Mouse (Mus musculus) heart, postnatal 4 days (tissue): ENCODE measurements around the gene Tspan6. TPM values are rescaled to one million over a fixed set of nuclear protein-coding genes. Genes with fewer than 3 reads are reported as not detected.

Source experiments
- DNase-seq: peaks from one replicate; pipeline ENCODE4 v3.0.0; 2021
- total RNA-seq, 2 experiments: library from RNA; stranded (reverse); gene quantifications; 2 replicates each; pipeline ENCODE4 v1.2.3; 2021

Tspan6 gene
- total RNA-seq: 10 to 100 TPM; 47.2 to 49.9 TPM

DNA sequence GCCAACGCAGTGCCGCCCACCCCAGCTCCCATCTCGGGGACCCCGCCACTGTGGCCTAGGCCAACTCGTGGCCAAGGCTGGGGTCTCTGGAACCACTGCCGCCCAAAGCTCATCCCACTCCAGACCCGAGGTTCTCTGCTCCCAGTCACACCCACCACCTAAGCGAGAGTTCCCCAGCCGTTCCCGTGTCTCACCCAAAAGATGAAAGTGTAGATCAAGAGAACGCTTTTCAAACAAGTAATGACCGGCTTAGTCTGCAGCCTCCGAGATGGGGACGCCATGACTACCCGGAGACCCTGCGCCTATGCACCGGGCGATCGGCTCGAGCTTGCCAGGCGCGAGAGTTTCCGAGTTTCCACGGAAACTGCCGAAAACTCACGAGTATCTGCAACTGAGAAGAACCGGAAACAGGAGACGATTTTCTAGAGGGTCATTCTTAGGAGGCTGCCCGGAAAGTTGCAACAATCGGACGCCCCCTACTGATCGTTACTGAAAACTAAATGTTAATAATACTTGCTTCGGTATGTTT, at the start of gene Tspan6:
Tspan6 (minus strand) TSS at position 416 of the 529 bp plus-strand sequence.
- peak; percentile 83 for DNase-seq

DNA sequence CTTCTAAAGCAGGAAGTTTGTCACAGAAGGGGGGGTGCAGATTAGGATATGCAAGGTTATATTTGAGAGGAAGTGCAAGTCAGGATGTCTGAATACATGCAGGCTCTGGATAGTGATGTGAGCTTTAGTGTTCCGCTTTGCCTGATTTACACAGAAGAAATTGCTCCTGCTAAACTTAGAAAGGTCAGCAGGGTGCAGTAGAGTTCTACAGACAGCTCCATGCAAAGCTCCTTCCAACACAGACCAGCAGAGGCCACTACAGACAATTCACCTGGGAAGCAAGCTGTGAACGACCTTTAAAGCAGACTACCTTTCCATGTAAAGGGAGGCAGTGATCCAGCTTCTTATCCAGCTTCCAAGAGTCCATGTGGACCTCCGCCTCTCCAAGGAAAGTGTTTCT, 49.2 kb upstream of the Tspan6 start:
- DNase-seq: peak; percentile 64

DNA sequence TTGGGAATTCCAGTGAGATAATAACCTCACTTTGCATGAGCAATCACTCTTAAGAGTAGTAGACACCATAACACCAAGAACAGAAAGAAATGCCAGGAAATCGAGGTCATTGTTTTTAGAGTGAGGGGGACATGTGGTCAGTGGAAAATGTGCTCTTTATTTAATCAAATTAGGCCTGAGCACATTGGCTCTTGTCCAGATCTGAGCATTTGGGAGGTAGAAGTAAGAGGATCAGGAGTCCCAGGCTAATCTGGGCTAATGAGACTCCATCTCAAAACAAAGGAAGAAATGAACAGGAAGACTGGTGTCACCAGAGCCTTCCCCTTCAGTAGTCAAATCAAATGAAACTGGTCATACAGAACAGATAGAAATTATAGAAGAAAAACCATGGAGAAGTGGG, 41.3 kb upstream of the Tspan6 start:
- DNase-seq: no peak

DNA sequence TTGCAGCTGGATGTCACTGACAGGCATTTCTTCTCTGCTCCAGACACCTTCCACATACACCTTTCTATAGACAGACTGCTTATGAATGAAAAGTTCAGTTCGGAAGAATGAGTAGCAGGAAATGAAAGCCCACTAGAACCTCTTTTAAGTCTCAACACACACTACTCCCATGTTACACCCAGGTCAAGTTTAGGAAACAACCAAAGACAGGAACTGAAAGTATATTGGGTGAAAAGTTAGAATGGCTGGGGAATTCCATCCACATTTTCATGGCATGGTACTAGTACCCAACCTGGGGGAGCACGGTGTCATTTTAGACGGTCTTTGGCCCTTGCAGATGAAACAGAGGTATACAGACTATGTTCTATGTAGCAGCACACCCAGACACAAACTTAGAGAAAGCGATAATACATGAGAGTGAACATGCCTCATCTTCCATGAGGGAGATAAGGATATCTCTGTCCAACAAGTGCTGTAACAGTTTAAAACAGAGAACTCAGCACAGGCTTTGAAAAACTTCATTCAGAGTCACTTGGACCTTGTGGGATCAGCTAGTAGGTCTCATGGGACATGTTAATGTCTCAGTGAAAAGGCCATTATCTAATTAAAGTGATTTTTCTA, 38.5 kb upstream of the Tspan6 start:
- DNase-seq: no peak

DNA sequence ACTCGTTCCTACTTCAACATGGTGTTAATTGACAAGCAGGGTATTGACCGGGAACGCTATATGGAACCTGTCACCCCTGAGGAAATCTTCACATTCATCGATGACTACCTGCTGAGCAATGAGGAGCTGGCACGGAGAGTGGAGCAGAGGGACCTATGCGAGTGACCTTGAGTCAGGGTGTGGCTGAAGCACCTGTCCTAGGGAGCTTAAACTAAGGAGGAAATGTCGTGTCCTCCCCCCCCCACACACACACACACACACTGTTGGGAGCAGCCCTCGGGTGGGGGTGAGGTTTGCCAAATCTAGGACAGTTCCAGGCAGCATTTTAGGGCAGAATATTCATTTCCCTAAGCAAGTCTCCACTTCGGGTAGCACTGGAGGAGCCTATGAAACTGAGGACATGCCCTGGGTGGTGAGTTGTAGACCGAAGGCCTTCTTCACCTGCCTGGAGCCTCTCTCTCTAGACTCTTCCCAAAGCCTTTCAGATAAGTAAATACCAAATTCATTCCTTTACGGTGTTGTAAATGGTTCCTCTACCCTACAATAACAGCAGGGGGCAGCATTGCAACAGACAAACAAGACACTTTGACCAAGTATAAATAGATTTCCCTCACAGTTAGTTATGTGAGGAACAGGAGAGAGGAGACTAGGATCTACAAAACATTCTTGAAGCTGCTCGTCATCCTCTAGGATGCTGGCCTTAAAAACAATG, 33.2 kb upstream of the Tspan6 start:
- peak; percentile 42 for DNase-seq

DNA sequence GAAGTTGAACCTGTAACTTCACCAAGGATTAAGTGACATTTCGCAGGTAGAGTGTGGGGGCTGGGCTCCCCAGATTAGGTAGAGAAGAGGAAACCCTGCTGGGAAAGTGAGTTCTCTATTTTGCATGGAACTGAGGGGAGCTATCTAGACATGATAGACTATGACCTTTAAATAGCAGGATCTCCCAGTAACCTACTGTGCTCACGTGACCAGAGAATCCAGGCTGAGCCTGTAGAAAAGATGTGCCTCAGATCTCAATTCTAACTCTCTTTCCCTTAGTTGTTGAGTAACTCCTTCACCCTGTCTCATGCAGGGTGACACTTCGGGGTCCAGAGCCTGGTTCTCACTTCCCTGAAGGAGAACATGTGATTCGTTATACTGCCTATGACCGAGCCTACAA, 28.5 kb upstream of the Tspan6 start:
- no peak for DNase-seq

DNA sequence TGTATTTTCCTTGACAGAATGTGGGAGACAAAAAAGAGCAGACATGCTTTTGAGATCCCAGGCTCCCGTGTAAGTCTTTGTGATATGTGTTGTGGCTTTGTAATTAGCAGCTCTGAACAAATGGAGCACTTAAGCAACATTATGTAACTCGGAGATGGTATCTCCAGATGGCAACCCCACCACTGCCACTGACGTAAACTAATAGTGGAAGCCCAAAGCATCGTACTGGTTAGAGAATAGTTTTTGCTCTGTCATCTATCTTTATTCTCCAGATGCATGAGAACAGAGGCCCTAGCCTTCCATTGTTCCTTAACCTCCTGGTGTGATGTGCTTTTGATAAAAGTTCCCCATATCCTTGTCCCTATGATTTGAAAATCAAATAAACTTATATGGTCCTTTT, 23.0 kb upstream of the Tspan6 start:
- no peak for DNase-seq

DNA sequence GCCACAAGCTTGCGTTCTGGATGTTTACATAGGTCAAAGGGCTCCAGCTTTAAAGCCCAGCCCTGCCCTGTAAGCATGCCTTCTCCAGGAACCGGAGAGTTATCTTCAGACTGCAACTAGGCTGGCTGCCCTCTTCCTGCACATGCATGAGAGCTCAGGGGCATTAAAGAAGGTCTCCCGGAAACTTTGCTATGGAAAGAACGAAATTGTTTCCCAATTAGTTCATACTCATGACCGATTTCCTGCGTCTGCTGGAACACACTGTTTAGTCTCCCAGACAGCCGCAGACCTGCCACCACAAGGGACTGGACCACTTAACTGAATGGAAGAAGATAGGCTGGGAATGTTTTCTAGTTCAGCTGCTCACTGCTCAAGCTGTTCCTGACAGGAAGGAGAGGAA, 16.0 kb upstream of the Tspan6 start:
- peak; percentile 12 for DNase-seq

DNA sequence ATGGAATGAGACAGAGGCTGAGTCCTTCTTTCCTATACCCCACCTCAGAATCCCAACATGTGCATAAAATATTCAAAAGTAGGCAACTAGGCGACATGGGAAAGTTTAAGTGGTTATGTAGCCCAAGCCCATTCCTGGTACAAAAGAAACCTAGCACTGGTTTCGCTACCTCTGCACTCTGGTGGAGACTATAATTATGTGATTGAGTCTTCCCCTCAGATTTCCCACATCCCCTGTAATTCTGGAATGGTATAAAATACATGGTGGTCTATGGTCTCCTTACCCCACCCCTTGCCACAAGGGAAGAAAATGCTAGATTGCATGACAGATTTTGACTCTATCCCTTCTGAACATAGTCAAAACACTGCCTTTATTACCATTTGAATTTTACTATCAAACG, 14.8 kb upstream of the Tspan6 start:
- DNase-seq: no peak

DNA sequence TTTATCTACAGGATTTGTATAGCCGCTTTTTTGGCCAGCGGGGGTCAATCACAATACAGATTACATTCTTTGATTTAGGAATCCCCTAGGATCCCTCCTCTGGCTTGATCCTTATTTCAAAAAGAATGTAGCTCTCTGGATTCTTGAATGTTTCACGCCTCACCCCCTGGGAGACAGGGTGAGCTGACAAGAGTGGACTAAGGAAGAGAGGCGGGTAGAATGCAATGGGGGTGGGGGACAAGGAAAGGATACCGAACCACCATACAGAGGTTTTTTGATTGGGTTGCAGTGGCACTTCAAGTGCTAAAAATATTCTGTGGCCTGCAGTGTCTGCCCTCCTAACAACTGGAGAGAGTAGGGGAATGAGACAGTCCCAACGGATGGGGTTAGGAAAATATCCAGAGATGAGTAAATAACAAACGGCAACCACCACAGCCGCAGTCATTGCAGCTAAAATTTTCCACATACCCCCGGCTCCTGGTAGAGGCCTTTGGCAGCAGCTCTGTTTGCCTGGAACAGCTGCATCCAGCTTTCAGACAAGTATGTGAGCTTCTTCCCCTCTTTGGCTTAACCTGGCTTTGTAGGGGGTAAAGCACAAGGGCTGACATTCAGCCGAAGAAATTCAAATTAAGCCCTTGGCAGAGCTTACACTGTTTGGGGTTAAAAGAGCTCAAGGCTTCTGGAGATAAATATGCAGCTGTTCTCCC, 13.3 kb upstream of the Tspan6 start:
- peak; percentile 21 for DNase-seq

DNA sequence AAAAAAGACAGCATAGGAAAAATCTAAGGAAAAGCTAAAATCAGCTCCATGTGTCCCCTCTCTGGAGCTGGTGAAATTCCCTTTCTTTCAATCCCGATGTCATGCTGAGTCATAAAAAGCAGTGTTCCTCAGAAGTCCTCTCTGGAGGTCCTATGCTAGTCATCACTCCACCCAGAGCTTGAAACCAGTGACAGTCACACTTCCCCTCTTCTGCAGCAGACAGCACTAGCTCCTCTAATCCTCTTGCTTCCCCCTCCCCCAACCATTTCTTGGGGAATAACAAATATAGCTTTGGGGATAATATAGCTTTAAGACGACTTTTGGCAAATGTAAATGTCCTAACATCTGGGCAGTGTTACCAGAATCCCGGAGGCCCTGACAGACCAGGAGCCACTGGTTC, 10.0 kb upstream of the Tspan6 start, which contains the start of gene Srpx2:
Srpx2 (plus strand) TSS at position 166 of the 400 bp plus-strand sequence.
- no peak for DNase-seq

DNA sequence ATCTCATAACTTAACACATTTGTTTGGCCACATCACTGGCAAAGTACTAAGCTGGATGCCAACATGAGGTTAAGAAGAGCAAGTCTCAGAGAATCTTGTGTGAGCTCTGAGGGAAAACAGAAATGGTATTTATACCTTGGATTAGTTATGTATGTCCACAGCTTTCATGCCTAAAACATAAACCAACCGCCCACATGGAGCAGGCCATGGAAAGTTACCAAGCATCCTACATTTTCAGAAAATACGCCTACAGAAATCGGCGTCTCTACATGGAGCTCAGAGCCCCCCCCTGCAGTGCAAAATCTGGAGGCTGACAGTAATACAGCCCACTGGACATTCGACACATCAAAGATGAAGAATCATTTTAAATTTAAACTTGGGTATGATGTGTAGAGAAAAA, 10.1 kb downstream of the Tspan6 start:
- no peak for DNase-seq

DNA sequence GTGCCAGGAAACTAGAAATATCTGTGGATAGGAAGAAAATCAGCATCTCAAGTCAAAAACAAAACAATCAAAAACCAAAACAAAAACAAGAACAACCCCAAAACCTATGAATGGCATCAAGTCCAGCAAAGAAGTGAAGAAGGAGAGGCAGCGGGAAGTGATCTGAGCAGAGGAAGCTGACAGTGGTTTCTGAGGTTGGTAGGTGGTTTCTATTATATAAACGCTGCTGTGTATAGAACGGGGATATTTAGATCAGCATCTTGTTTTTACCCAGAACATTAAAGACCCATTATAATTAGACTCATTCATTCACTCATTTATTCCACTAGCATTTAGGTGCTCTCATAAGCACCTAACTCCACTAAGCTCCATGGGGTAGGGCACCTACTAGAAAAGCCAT, 10.9 kb downstream of the Tspan6 start:
- no peak for DNase-seq

DNA sequence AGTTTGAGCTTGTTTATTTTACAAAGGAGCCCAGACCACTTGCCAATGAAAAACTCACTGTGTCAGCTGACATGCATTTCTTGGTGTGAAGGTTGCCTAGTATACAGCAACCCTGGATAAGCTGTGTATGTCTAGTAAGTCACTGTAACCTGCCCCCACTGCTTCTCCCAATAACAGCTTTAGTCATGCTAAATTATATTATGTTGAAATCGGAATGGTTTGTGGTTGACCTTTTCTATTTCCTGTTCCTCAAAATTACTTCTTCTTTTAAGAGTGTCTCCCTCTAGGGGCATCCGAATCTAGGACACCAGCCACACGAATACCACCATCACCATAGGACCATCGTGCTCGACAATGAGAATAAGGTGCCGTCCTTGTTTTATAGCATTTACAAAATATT, 28.5 kb downstream of the Tspan6 start:
- DNase-seq: no peak

DNA sequence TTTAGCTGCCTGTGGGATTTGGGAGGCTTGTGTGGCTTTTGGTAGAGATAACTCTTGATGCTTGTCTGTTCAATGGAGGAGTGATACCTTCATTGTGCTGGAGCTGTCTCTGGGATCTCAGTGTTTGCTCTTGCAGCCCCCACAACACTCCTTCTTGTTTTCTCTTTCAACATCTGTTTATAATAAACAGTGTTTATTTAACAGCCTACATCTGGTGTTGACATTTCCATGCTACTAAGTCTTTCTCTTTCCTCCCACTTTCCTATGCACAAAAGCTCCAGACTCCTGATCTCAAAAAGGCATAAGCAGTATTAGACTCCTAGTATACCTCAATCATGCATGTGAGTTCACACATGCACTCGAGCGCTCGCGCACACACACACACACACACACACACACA, 44.6 kb downstream of the Tspan6 start:
- DNase-seq: no peak

DNA sequence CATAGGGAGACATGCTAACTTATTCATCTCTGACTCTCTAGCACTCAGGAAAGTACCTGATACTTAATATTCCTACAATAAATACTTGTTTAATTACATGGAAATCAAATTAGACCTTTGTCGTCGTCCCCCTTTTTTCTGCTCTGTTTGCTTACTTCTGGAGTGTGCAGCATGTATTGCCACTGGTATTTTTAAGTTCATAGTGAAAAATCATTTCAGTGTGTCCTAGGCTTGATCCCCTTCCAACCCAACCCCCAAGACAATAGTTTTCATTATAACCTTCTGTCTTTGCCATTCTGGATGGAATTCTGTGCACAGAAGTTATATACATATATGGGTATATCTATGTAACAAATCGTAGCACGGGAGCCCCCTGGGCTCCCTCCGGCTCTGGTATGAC, 47.5 kb downstream of the Tspan6 start, which contains the start of gene Tnmd:
Tnmd (plus strand) TSS at position 301 of the 400 bp plus-strand sequence.
- DNase-seq: no peak

Other genes starting within 250 kb of the Tspan6 start
- gene Pcdh19, start 209.4 kb downstream of the Tspan6 start, total RNA-seq: 10 to 100 TPM; 16.4 to 16.6 TPM
- gene Tnmd, start 47.4 kb downstream of the Tspan6 start, total RNA-seq: under 1 TPM; 0.25 to 0.45 TPM
- 10 to 100 TPM in 1 of 2 experiments, 1 to 10 TPM in 1; 10.0 to 10.4 TPM for gene Srpx2, start 10.0 kb upstream of the Tspan6 start, total RNA-seq
- 1 to 10 TPM; 2.5 to 3.7 TPM for gene Sytl4, start 83.4 kb upstream of the Tspan6 start, total RNA-seq
- gene Cstf2, start 160.8 kb upstream of the Tspan6 start, total RNA-seq: 10 to 100 TPM; 28.7 to 29.2 TPM